Mouse (Mus musculus): ENCODE measurements around the gene Kdelc2. TPM values are rescaled to one million over a fixed set of nuclear protein-coding genes. Genes with fewer than 3 reads are reported as not detected.

Gene Kdelc2
- total RNA-seq, 1 experiment: 5.5 TPM

- H3K27ac ChIP-seq (ENCODE audit: insufficient read depth, low read depth, low read length, poor library complexity, severe bottlenecking): no peak overlapping the region
- TF ChIP-seq HCFC1 (IDR thresholded peaks at IDR 0.05; ENCODE audit: borderline replicate concordance, insufficient read depth, low read length): no peak
- no peak for TF ChIP-seq ZC3H11A (IDR thresholded peaks at IDR 0.05; ENCODE audit: borderline replicate concordance, low read depth, low read length)
- no peak for TF ChIP-seq MAFK (IDR thresholded peaks at IDR 0.05; ENCODE audit: insufficient read depth, low read depth, low read length)
- TF ChIP-seq CHD2 (IDR thresholded peaks at IDR 0.05; ENCODE audit: low read depth, low read length): no peak
- TF ChIP-seq ZNF384 (IDR thresholded peaks at IDR 0.05; ENCODE audit: low read depth, low read length): no peak
- H3K4me3 ChIP-seq (ENCODE audit: insufficient read depth in 1 of 2, low read depth in 1 of 2, low read length in 2 of 2, poor library complexity in 1 of 2, severe bottlenecking in 1 of 2): no peak overlapping the region
- H3K4me1 ChIP-seq (ENCODE audit: control insufficient read depth in 2 of 2, insufficient read depth in 2 of 2, low read length in 2 of 2, poor library complexity in 1 of 2): no peaks in the 10 kb centered on the region; a peak in 1 of 4 replicates
- H3K9me3 ChIP-seq (ENCODE audit: control insufficient read depth, insufficient read depth, low read depth, low read length): no peaks in the 10 kb centered on the region
- H3K9ac ChIP-seq (ENCODE audit: insufficient read depth, low read depth, low read length, poor library complexity, severe bottlenecking): no peak overlapping the region
- DNase-seq (ENCODE audit: low read depth, low spot score): no peak
- in situ Hi-C loops (cut with MboI; ENCODE audit: low sequenced_read_pairs in 2 of 2, unreplicated experiment in 2 of 2): loop anchor here in 1 of 2 experiments (25.0 kb wide), 1 partner anchor 115 kb away; no protein-coding TSS in a partner anchor
- no peaks in the 10 kb centered on the region for H3K36me3 ChIP-seq (ENCODE audit: control insufficient read depth, insufficient read depth, low read length, poor library complexity, severe bottlenecking)
These were observed 6.2 kb upstream of the Kdelc2 start for GRCm38 (mm10) chr9:53377597-53377996.

DNA sequence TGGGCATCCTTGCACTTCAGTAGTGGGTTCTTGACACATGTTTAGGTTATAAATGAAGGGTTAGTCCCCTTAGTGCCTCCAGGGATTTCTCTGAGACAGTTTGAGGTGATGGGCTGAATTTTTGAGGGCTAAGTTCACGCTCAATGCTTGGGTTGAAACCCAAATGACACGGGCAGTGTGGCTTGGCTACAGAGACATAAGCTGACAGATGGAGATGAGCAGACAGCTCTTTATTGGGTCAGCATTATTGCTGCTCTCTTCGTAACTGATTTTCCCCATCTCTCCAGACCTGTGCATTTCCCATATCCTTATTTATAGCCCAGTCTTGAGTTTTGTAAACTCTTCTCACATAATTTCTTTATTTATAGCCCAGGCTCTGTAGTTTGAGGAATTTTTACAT lies 5.7 kb upstream of the Kdelc2 start:
- no peak overlapping the region for H3K27ac ChIP-seq (ENCODE audit: insufficient read depth, low read depth, low read length, poor library complexity, severe bottlenecking)
- H3K36me3 ChIP-seq (ENCODE audit: control insufficient read depth, insufficient read depth, low read length, poor library complexity, severe bottlenecking): no peaks in the 10 kb centered on the region
- DNase-seq (ENCODE audit: low read depth, low spot score): no peak
- in situ Hi-C loops (cut with MboI; ENCODE audit: low sequenced_read_pairs in 2 of 2, unreplicated experiment in 2 of 2): loop anchor here in 1 of 2 experiments (25.0 kb wide), 1 partner anchor 116 kb away; no protein-coding TSS in a partner anchor
- TF ChIP-seq CHD2 (IDR thresholded peaks at IDR 0.05; ENCODE audit: low read depth, low read length) (no peak), HCFC1 (IDR thresholded peaks at IDR 0.05; ENCODE audit: borderline replicate concordance, insufficient read depth, low read length) (no peak), ZNF384 (IDR thresholded peaks at IDR 0.05; ENCODE audit: low read depth, low read length) (no peak), MAFK (IDR thresholded peaks at IDR 0.05; ENCODE audit: insufficient read depth, low read depth, low read length) (no peak), ZC3H11A (IDR thresholded peaks at IDR 0.05; ENCODE audit: borderline replicate concordance, low read depth, low read length) (no peak)
- no peak overlapping the region for H3K4me3 ChIP-seq (ENCODE audit: insufficient read depth in 1 of 2, low read depth in 1 of 2, low read length in 2 of 2, poor library complexity in 1 of 2, severe bottlenecking in 1 of 2)
- no peaks in the 10 kb centered on the region; a peak in 1 of 4 replicates for H3K4me1 ChIP-seq (ENCODE audit: control insufficient read depth in 2 of 2, insufficient read depth in 2 of 2, low read length in 2 of 2, poor library complexity in 1 of 2)
- no peak overlapping the region for H3K9ac ChIP-seq (ENCODE audit: insufficient read depth, low read depth, low read length, poor library complexity, severe bottlenecking)
- H3K9me3 ChIP-seq (ENCODE audit: control insufficient read depth, insufficient read depth, low read depth, low read length): no peaks in the 10 kb centered on the region

DNA sequence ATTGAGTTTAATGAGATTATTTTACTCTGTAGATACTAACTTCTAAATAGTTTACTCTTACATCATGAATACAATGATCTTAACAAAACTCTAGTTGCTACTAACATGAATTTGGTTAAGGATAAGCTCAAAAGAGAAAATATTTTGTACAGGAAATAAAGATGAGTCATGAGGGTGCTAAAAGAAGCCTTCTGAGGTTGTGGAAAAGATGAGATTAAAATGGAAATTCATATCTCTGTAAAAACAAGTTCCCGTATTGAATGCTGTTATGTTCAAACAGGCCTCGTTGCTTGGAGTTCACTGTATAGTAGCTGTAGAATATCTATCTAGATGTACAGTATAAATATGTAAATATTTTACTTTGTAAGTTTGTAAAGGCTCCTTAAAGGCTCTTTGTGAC lies 3.2 kb upstream of the Kdelc2 start:
- Histone ChIP-seq H3K27ac (ENCODE audit: insufficient read depth, low read depth, low read length, poor library complexity, severe bottlenecking) (no peak overlapping the region), H3K9me3 (ENCODE audit: control insufficient read depth, insufficient read depth, low read depth, low read length) (no peaks in the 10 kb centered on the region), H3K4me3 (ENCODE audit: insufficient read depth in 1 of 2, low read depth in 1 of 2, low read length in 2 of 2, poor library complexity in 1 of 2, severe bottlenecking in 1 of 2) (no peak overlapping the region), H3K36me3 (ENCODE audit: control insufficient read depth, insufficient read depth, low read length, poor library complexity, severe bottlenecking) (no peaks in the 10 kb centered on the region), H3K9ac (ENCODE audit: insufficient read depth, low read depth, low read length, poor library complexity, severe bottlenecking) (no peak overlapping the region), H3K4me1 (ENCODE audit: control insufficient read depth in 2 of 2, insufficient read depth in 2 of 2, low read length in 2 of 2, poor library complexity in 1 of 2) (no peaks in the 10 kb centered on the region; a peak in 1 of 4 replicates)
- no peak for TF ChIP-seq MAFK (IDR thresholded peaks at IDR 0.05; ENCODE audit: insufficient read depth, low read depth, low read length)
- no peak for TF ChIP-seq CHD2 (IDR thresholded peaks at IDR 0.05; ENCODE audit: low read depth, low read length)
- no peak for TF ChIP-seq HCFC1 (IDR thresholded peaks at IDR 0.05; ENCODE audit: borderline replicate concordance, insufficient read depth, low read length)
- no peak for DNase-seq (ENCODE audit: low read depth, low spot score)
- in situ Hi-C loops (cut with MboI; ENCODE audit: low sequenced_read_pairs in 2 of 2, unreplicated experiment in 2 of 2): loop anchor here in 1 of 2 experiments (25.0 kb wide), 1 partner anchor 118 kb away; no protein-coding TSS in a partner anchor

GRCm38 (mm10) chr9:53381113-53381615 lies 2.7 kb upstream of the Kdelc2 start:
- no peak overlapping the region for H3K27ac ChIP-seq (ENCODE audit: insufficient read depth, low read depth, low read length, poor library complexity, severe bottlenecking)
- no peak for TF ChIP-seq CHD2 (IDR thresholded peaks at IDR 0.05; ENCODE audit: low read depth, low read length)
- no peak for TF ChIP-seq MAFK (IDR thresholded peaks at IDR 0.05; ENCODE audit: insufficient read depth, low read depth, low read length)
- no peak for TF ChIP-seq ZNF384 (IDR thresholded peaks at IDR 0.05; ENCODE audit: low read depth, low read length)

More at GRCm38 (mm10) chr9:53381113-53381615, 2.7 kb upstream of the Kdelc2 start:
- Histone ChIP-seq H3K36me3 (ENCODE audit: control insufficient read depth, insufficient read depth, low read length, poor library complexity, severe bottlenecking) (no peaks in the 10 kb centered on the region), H3K9ac (ENCODE audit: insufficient read depth, low read depth, low read length, poor library complexity, severe bottlenecking) (no peak overlapping the region), H3K4me3 (ENCODE audit: insufficient read depth in 1 of 2, low read depth in 1 of 2, low read length in 2 of 2, poor library complexity in 1 of 2, severe bottlenecking in 1 of 2) (no peak overlapping the region), H3K4me1 (ENCODE audit: control insufficient read depth in 2 of 2, insufficient read depth in 2 of 2, low read length in 2 of 2, poor library complexity in 1 of 2) (no peaks in the 10 kb centered on the region; a peak in 1 of 4 replicates), H3K9me3 (ENCODE audit: control insufficient read depth, insufficient read depth, low read depth, low read length) (no peaks in the 10 kb centered on the region)
- in situ Hi-C loops (cut with MboI; ENCODE audit: low sequenced_read_pairs in 2 of 2, unreplicated experiment in 2 of 2): loop anchor here in 1 of 2 experiments (25.0 kb wide), 1 partner anchor 119 kb away; no protein-coding TSS in a partner anchor
- DNase-seq (ENCODE audit: low read depth, low spot score): no peak

Data from ES-E14 (cell line).